Mouse (Mus musculus): ENCODE results near the gene Gpr18. TPM values are rescaled to one million over a fixed set of nuclear protein-coding genes. Genes with fewer than 3 reads are reported as not detected.
"Not testable (repeated sequence)": the region's sequence is repeated elsewhere in the genome, so short reads cannot be mapped to it uniquely, and the experiment has no call there.

Gpr18 gene
- polyA plus RNA-seq, 1 experiment from 2014 or later, result 0.20 TPM

DNA sequence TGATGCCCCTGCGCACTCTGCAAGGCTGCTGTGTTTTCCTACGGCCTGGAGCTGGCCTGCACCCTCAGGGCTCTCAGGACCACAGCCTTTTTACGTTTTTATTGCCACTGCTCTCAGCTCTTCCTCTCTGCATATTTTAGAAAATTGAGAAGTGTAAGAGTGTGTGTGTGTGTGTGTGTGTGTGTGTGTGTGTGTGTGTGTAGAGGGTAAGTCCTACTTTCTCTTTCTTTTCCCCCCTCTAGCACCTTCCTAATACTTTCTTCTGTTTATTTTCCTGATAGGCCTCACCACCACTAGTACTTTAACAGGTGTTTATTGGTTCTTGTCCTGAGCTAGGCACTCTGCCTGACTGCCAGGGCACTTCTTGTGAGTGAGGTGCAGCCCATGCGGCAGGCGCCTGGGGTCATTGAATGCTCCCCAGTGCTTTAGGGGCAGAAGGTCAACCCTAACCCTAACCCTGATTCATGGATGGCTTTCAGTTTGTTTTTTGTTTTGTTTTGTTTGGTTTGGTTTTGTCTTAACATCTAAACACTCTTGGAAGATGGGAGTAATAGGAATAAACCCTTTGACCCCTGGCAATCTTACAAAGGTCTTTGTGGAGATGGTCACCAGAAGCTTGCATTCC is 21.0 kb downstream of the Gpr18 start:
- Histone ChIP-seq H3K4me1 (replicated peaks) (no peaks in the 10 kb centered on the region; the same call in 1 of the 2 replicates), H3K9me3 (no peaks in the 10 kb centered on the region), H3K4me3 (no peak overlapping the region), H3K27me3 (ENCODE audit: insufficient read depth, poor library complexity, severe bottlenecking) (no peaks in the 10 kb centered on the region), H3K36me3 (peaks cover 7% of the 10 kb centered on the region), H3K27ac (no peak overlapping the region)
- no peak for DNase-seq (ENCODE audit: low spot score)
- WGBS, result 65% methylated on average over 5 of the region's 5 CpGs

DNA sequence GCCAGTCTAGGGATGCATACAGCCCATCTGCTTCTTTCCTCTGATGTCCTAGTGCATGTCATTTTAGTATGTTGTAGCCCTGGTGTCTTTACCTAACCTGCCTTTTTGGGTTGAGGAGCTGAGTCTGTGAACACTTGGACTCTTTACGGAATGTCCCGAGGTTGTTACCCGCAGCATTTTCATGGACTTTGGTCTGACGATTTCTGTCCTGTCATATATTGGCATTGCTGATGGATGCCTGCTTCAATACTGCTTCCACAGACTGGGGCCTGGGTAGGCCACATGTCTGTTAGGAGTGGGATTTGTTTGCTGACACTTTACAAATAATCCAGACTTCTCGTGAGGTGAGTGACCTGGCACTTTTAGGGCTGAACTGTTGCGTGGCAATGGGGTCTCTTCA is 21.8 kb downstream of the Gpr18 start:
- no peak overlapping the region for H3K4me3 ChIP-seq
- WGBS, result 90% methylated on average over 6 of the region's 6 CpGs

DNA sequence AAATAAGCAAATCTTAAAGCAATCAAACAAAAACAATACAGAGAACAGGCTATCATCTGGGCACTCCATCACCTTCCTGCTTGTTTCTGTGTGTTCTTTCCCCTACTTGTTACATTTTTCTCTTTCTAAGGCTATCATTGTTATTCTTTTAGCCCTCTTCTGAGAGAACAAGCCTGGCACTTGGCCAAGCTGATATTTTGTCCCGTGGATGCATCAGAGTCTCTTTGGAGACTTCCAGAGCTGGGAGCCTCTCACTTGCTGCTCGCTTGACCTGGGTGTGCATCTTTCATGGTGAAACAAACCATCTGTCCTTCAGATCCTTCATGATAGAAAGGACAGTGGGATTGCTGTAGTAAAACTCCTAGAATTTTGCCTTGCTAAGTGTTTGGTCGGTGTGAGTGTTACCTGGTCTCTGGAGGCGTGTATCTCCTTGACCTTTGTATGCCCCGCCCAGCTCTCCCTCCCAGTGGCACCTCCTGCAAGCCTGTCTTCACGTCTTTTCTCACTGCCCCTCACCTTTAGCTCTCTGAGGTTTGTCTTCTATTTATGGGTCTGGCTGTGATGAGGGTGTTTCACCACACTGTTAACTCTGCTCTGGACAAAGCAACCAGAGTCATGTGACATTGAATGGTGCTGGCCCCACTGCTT is 31.3 kb downstream of the Gpr18 start:
- no peaks in the 10 kb centered on the region for H3K27me3 ChIP-seq (ENCODE audit: insufficient read depth, poor library complexity, severe bottlenecking)
- H3K4me3 ChIP-seq, result no peak overlapping the region
- 85% methylated on average over 6 of the region's 6 CpGs for WGBS
- peaks cover 18% of the 10 kb centered on the region for H3K4me1 ChIP-seq (replicated peaks)
- H3K9me3 ChIP-seq, result no peaks in the 10 kb centered on the region
- no peak for DNase-seq (ENCODE audit: low spot score)
- peaks cover 27% of the 10 kb centered on the region for H3K36me3 ChIP-seq
- H3K27ac ChIP-seq, result no peak overlapping the region

More for the DNA sequence above, 21.8 kb downstream of the Gpr18 start:
- Histone ChIP-seq H3K36me3 (peaks cover 9% of the 10 kb centered on the region), H3K4me1 (replicated peaks) (no peaks in the 10 kb centered on the region; the same call in 1 of the 2 replicates), H3K9me3 (no peaks in the 10 kb centered on the region), H3K27ac (no peak overlapping the region), H3K27me3 (ENCODE audit: insufficient read depth, poor library complexity, severe bottlenecking) (no peaks in the 10 kb centered on the region)
- no peak for DNase-seq (ENCODE audit: low spot score)

GRCm38 (mm10) chr14:121881211-121881610 is 34.4 kb downstream of the Gpr18 start:
- DNase-seq (ENCODE audit: low spot score), result no peak
- H3K27me3 ChIP-seq (ENCODE audit: insufficient read depth, poor library complexity, severe bottlenecking), result no peaks in the 10 kb centered on the region
- H3K4me1 ChIP-seq (replicated peaks), result peaks cover 29% of the 10 kb centered on the region
- no peaks in the 10 kb centered on the region for H3K9me3 ChIP-seq
- no peak overlapping the region for H3K4me3 ChIP-seq
- 93% methylated on average over 7 of the region's 7 CpGs for WGBS
- peaks cover 19% of the 10 kb centered on the region for H3K36me3 ChIP-seq
- no peak overlapping the region for H3K27ac ChIP-seq

- peaks cover 4% of the 10 kb centered on the region; the same call in 1 of the 2 replicates for H3K36me3 ChIP-seq
- H3K27ac ChIP-seq, result peak overlapping the region; percentile 95
- peak overlapping the region; percentile 96 for H3K4me3 ChIP-seq
- WGBS, result 25% methylated on average over 16 of the region's 16 CpGs
- H3K9me3 ChIP-seq, result no peaks in the 10 kb centered on the region
- H3K27me3 ChIP-seq (ENCODE audit: insufficient read depth, poor library complexity, severe bottlenecking), result no peaks in the 10 kb centered on the region
- peak; percentile 4 for DNase-seq (ENCODE audit: low spot score)
- H3K4me1 ChIP-seq (replicated peaks), result peaks cover 29% of the 10 kb centered on the region
These were observed 36.2 kb downstream of the Gpr18 start for GRCm38 (mm10) chr14:121879266-121879840.

DNA sequence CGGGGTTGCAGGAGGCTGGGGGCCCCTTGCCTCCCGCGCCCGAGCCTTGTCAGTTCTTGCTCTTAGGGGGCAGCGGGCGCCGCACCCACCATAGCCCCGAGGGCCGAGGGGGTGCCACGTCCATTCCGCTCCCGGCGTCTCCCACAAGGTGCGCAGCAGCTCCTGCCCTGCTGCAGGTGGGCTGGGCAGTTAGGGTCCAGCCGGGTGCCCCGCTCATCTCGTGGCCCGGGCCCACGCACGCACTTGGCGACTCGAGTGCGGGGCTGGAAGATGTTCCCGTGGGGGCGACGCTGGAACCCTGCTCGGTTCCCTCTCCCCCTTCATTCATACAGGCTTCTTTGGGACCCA is 36.7 kb downstream of the Gpr18 start:
- peak overlapping the region; percentile 95 for H3K27ac ChIP-seq
- H3K4me3 ChIP-seq, result peak overlapping the region; percentile 96
- WGBS, result under 1% methylated on average over 27 of the region's 27 CpGs
- no peaks in the 10 kb centered on the region for H3K9me3 ChIP-seq
- DNase-seq (ENCODE audit: low spot score), result no peak
- no peaks in the 10 kb centered on the region for H3K27me3 ChIP-seq (ENCODE audit: insufficient read depth, poor library complexity, severe bottlenecking)
- H3K4me1 ChIP-seq (replicated peaks), result peaks cover 29% of the 10 kb centered on the region
- H3K36me3 ChIP-seq, result peaks cover 4% of the 10 kb centered on the region; the same call in 1 of the 2 replicates

DNA sequence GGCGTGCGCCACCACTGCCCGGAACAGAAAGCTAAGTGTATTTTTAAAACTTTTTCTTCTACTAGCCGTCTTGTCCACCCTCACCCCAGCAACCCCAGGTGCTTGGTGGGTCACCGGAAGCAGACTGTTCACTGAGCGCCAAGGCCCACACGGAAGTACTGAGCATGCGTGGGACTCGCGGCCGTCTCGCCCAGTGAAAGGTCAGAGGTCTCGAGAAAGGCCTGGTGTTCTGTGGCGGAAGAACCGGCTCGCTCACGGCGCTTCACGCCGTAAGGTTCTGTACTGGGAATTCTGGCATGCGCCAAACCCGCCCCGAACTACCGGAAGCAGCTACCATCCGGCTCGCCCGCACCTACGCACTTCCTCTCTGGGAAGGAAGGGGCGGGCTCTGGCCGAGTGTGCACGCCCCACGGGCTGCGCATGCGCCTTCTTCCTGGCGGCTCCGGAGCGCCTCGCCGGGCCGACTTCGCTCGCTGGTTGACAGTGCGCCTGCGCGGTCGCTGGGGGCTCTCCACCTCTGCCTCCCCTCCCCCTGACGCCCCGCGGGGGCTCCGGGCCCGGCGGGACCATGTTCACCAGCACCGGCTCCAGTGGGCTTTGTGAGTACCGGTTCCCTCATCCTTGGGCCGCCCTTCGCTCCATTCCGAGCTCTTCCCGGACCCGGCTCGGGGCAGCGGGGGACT is 37.3 kb downstream of the Gpr18 start, which contains the start of gene Ubac2:
Gene Ubac2 (plus strand): TSS at position 445 of the 683 bp plus-strand sequence.
- peak within 1 kb of the TSS; percentile 96 for H3K4me3 ChIP-seq

GRCm38 (mm10) chr14:121877640-121878039 is 37.9 kb downstream of the Gpr18 start:
- 0 out of 2 replicates have a peak, but pooled peaks cover 4% of the 10 kb centered on the region for H3K27me3 ChIP-seq (ENCODE audit: insufficient read depth, poor library complexity, severe bottlenecking)
- peak overlapping the region; percentile 96 for H3K4me3 ChIP-seq
- H3K9me3 ChIP-seq, result no peaks in the 10 kb centered on the region
- no peak for DNase-seq (ENCODE audit: low spot score)
- H3K27ac ChIP-seq, result peak overlapping the region; percentile 95
- WGBS, result 36% methylated on average over 8 of the region's 8 CpGs
- peaks cover 29% of the 10 kb centered on the region for H3K4me1 ChIP-seq (replicated peaks)
- peaks cover 4% of the 10 kb centered on the region; the same call in 1 of the 2 replicates for H3K36me3 ChIP-seq

More for the DNA sequence above, 37.3 kb downstream of the Gpr18 start, which contains the start of gene Ubac2:
- Histone ChIP-seq H3K27me3 (ENCODE audit: insufficient read depth, poor library complexity, severe bottlenecking) (0 out of 2 replicates have a peak, but pooled peaks cover 4% of the 10 kb centered on the region), H3K9me3 (no peaks in the 10 kb centered on the region), H3K36me3 (peaks cover 4% of the 10 kb centered on the region; the same call in 1 of the 2 replicates), H3K27ac (peak within 1 kb of the TSS; percentile 95), H3K4me1 (replicated peaks) (peaks cover 29% of the 10 kb centered on the region)
- WGBS, result under 1% methylated on average over 61 of the region's 61 CpGs
- DNase-seq (ENCODE audit: low spot score), result peak; percentile 98

GRCm38 (mm10) chr14:121876860-121877259 is 38.7 kb downstream of the Gpr18 start:
- Histone ChIP-seq H3K36me3 (no peaks in the 10 kb centered on the region; the same call in 1 of the 2 replicates), H3K27ac (no peak overlapping the region), H3K9me3 (no peaks in the 10 kb centered on the region), H3K4me1 (replicated peaks) (peaks cover 29% of the 10 kb centered on the region), H3K4me3 (no peak overlapping the region), H3K27me3 (ENCODE audit: insufficient read depth, poor library complexity, severe bottlenecking) (0 out of 2 replicates have a peak, but pooled peaks cover 4% of the 10 kb centered on the region)
- 92% methylated on average over 2 of the region's 2 CpGs for WGBS
- no peak for DNase-seq (ENCODE audit: low spot score)

GRCm38 (mm10) chr14:121876190-121876589 is 39.4 kb downstream of the Gpr18 start:
- not testable (repeated sequence) for H3K4me3 ChIP-seq; DNase-seq (ENCODE audit: low spot score); H3K27ac ChIP-seq; H3K9me3 ChIP-seq; H3K27me3 ChIP-seq (ENCODE audit: insufficient read depth, poor library complexity, severe bottlenecking); H3K36me3 ChIP-seq
- peaks cover 28% of the 10 kb centered on the region for H3K4me1 ChIP-seq (replicated peaks)
- 69% methylated on average over 2 of the region's 2 CpGs for WGBS

DNA sequence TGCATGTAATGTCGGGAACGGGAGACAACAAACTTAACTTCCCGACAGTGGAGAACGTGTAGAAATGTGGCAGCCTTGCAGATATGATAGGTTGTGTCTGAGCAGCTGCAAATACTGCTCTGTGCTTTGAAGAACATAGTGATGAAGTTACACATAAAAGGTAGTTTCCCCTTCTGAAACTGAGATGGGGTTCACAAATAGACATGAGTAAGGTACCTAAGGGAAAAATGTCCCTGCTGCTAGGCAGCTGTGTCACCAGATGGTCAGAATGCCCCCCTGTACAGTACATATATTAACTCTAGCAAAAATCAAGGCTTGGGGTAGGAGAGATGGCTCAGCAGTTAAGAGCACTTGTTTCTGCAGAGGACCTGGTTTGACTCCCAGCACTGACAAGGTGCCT is 41.9 kb downstream of the Gpr18 start:
- H3K9me3 ChIP-seq, result no peaks in the 10 kb centered on the region
- H3K27ac ChIP-seq, result no peak overlapping the region
- H3K4me3 ChIP-seq, result no peak overlapping the region
- H3K27me3 ChIP-seq (ENCODE audit: insufficient read depth, poor library complexity, severe bottlenecking), result 0 out of 2 replicates have a peak, but pooled peaks cover 4% of the 10 kb centered on the region
- WGBS, result 92% methylated on average over 4 of the region's 4 CpGs
- H3K36me3 ChIP-seq, result no peaks in the 10 kb centered on the region
- peaks cover 5% of the 10 kb centered on the region for H3K4me1 ChIP-seq (replicated peaks)
- DNase-seq (ENCODE audit: low spot score), result no peak

DNA sequence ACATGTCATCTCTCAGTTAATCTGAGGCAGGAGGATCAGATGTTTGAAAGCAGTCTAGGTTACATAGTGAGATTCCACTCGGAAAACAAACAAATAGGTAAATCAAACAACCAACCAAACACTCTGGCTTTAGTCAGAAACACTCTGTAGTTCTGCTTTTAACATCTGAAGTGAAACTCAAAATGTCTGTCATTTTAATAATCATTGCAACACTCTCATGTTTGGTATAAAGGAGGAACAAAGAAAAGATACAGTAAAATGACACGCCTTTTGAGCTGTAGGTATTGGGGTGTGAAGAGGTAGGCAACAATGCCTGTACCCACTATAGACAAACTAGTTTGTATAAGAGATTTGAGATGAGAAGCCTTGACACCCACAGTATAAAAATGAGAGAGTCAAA is 42.4 kb downstream of the Gpr18 start:
- Histone ChIP-seq H3K9me3 (no peaks in the 10 kb centered on the region), H3K27ac (no peak overlapping the region), H3K36me3 (no peaks in the 10 kb centered on the region), H3K4me3 (no peak overlapping the region), H3K27me3 (ENCODE audit: insufficient read depth, poor library complexity, severe bottlenecking) (0 out of 2 replicates have a peak, but pooled peaks cover 4% of the 10 kb centered on the region), H3K4me1 (replicated peaks) (peaks cover 5% of the 10 kb centered on the region)
- DNase-seq (ENCODE audit: low spot score), result no peak
- 84% methylated on average over 2 of the region's 2 CpGs for WGBS

All from hindbrain, embryonic 10.5 days (tissue).